Mouse (Mus musculus) embryonic facial prominence, embryonic 14.5 days (tissue): ENCODE measurements around the gene E130309D02Rik. TPM values are rescaled to one million over a fixed set of nuclear protein-coding genes. Genes with fewer than 3 reads are reported as not detected.

Experiments used
- ATAC-seq: fragments of 200-750 bp; cut with Nextera tagmentation; 2 replicates; pipeline ENCODE4 v1.8.0; 2017; ENCODE audit warnings: low read depth, moderate number of reproducible peaks, moderate TSS enrichment
- DNase-seq: peaks from one replicate; pipeline ENCODE4 v3.0.0-alpha.2; 2015; ENCODE audit warnings: low spot score
- H3K27ac ChIP-seq: fragments of 300-500 bp; sonication (generic); replicated peaks from 2 replicates; pipeline ENCODE4 v1.5.1; 2014; ENCODE audit warnings: low read depth, mild to moderate bottlenecking, low read length, moderate library complexity
- H3K27me3 ChIP-seq: fragments of 300-500 bp; sonication (generic); replicated peaks from 2 replicates; pipeline ENCODE4 v1.6.1; 2014; ENCODE audit warnings: low read length; ENCODE audit not compliant: control insufficient read depth, insufficient read depth
- H3K36me3 ChIP-seq: fragments of 300-500 bp; sonication (generic); 2 replicates; pipeline ENCODE4 v1.6.1; 2014; ENCODE audit warnings: low read length, mixed read lengths; ENCODE audit not compliant: control insufficient read depth, insufficient read depth
- H3K4me1 ChIP-seq: fragments of 300-500 bp; sonication (generic); 2 replicates; pipeline ENCODE4 v1.6.1; 2014; ENCODE audit warnings: antibody characterized with exemption, low read length; ENCODE audit not compliant: control insufficient read depth, insufficient read depth
- H3K4me2 ChIP-seq: fragments of 300-500 bp; sonication (generic); 2 replicates; pipeline ENCODE4 v1.6.1; 2014; ENCODE audit warnings: low read depth, mild to moderate bottlenecking, low read length, moderate library complexity, mixed read lengths
- H3K4me3 ChIP-seq: fragments of 300-500 bp; sonication (generic); 2 replicates; pipeline ENCODE4 v1.5.1; 2014; ENCODE audit warnings: low read depth, mild to moderate bottlenecking, low read length
- H3K9ac ChIP-seq: fragments of 300-500 bp; sonication (generic); 2 replicates; pipeline ENCODE4 v1.6.1; 2014; ENCODE audit warnings: low read depth, mild to moderate bottlenecking, low read length, moderate library complexity, mixed read lengths
- H3K9me3 ChIP-seq: fragments of 300-500 bp; sonication (generic); 2 replicates; pipeline ENCODE4 v1.6.1; 2016; ENCODE audit warnings: low read length; ENCODE audit not compliant: control insufficient read depth
- WGBS: fragments of 180-500 bp; shearing (Covaris S2); extraction: QIAGEN DNeasy Blood & Tissue Kit; methylation state at CpG from one replicate; pipeline ENCODE4 v1.1.7; 2014; 5-methylcytosine and 5-hydroxymethylcytosine counted together
- polyA plus RNA-seq: library from polyadenylated mRNA; unstranded; fragments of >200 nt; fragmentation: Nextera tagmentation; extraction: Ambion mirVana; gene quantifications from 2 replicates; pipeline ENCODE4 v1.2.1, GENCODE M21; 2014

E130309D02Rik gene
- polyA plus RNA-seq, 1 experiment from 2014 or later, result 22.6 TPM

DNA sequence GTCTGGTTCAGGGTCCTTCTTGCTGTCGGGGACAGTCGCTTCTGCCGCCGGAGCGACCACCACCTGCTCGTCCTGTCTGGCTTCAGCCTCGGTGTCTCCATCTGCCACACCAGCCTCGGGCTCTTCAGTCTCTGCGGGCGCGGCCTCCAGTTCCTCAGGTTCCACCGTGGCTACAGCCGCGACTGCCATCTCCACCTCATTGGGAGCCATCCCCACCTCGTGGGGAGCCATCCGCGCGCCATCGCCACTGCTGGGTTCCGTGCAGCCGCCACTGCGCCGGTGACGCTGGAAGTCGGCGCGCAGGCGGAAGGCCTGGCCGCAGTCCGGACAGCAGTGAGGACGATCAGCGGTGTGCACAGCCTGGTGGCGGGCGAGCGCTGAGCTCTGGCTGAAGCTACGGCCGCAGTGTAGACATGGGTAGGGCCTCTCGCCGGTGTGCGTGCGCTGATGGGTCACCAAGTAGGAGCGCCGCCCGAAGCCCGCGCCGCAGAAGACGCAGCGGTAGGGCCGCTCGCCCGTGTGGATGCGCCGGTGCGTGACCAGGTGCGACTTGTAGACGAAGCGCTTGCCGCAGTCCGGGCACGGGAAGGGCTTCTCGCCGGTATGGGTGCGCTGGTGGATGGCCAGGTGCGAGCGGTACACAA lies 60.6 kb downstream of the E130309D02Rik start:
- Histone ChIP-seq H3K4me2 (peak overlapping the region; percentile 79; the same call in 1 of the 2 replicates), H3K4me3 (peak overlapping the region; percentile 42), H3K36me3 (peaks cover 75% of the 10 kb centered on the region), H3K9me3 (no peaks in the 10 kb centered on the region), H3K9ac (no peak overlapping the region), H3K27ac (no peak overlapping the region), H3K4me1 (peaks cover 5% of the 10 kb centered on the region; the same call in 1 of the 2 replicates), H3K27me3 (peaks cover 68% of the 10 kb centered on the region)
- DNase-seq (no peak), ATAC-seq (no peak)
- WGBS, result 16% methylated on average over 59 of the region's 66 CpGs

DNA sequence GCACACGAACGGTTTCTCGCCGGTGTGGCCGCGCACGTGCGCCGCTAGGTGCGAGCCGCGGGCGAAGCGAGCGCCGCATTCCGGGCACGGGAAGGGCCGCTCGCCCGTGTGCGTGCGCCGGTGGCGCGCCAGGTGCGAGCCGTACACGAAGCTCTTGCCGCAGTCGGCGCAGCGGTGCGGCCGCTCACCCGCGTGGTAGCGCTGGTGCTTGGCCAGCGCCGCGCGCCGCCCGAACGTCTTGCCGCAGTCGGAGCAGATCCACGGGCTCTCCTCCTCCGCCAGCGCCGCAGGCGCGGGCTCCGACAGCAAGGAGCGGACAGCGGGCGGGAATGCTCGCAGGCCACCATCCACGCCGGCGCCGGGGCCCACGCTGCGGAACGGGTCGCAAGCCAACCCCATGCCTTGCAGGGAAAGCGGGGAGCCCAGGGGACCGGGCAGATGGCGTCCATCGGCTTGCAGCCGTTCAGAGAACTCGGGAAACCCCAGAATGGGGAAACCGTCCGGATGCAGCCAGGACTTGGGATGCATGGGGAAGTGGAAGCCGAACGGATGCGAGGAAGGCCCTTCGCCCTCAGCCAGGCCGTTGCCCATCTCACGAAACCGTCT lies 61.2 kb downstream of the E130309D02Rik start:
- Histone ChIP-seq H3K9ac (peak overlapping the region; percentile 46), H3K4me3 (peak overlapping the region; percentile 42), H3K27ac (no peak overlapping the region), H3K27me3 (peaks cover 68% of the 10 kb centered on the region), H3K4me2 (peak overlapping the region; percentile 79), H3K4me1 (peaks cover 5% of the 10 kb centered on the region; the same call in 1 of the 2 replicates), H3K9me3 (no peaks in the 10 kb centered on the region), H3K36me3 (peaks cover 70% of the 10 kb centered on the region)
- DNase-seq (peak; percentile 13), ATAC-seq (peak; percentile 20; the same call in 1 of the 2 replicates)
- 4% methylated on average over 35 of the region's 81 CpGs for WGBS

DNA sequence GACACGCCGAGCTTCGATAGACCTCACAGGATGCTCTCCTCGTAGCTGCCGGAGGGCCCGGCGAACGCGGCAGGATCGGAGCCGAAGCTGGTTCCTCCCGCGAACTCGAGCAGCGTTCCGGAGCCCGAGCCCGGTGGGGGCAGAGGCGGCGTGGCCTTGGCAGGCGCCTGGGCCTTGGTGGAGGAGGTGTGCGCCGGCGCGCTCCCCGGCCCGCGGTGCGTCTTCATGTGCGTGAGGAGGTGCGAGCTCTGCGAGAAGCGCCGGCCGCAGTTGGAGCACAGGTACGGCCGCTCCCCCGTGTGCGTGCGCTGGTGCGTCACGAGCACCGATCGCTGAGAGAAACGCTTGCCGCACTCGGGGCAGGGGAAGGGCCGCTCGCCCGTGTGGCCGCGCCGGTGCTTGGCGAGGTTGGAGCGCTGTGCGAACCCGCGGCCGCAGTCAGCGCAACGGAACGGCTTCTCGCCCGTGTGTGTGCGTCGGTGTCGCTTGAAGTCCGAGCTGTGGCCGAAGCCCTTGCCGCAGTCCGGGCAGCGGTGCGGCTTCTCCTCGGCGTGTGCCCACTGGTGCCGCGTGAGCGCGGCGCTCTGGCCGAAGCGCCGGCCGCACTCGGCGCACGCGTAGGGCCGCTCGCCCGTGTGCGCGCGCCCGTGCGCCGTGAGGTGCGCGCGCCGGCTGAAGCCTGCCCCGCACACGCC lies 61.8 kb downstream of the E130309D02Rik start:
- peak; percentile 53 for ATAC-seq
- H3K27ac ChIP-seq, result no peak overlapping the region
- H3K36me3 ChIP-seq, result peaks cover 75% of the 10 kb centered on the region
- H3K4me2 ChIP-seq, result peak overlapping the region; percentile 79
- peak overlapping the region; percentile 46 for H3K9ac ChIP-seq
- peak overlapping the region; percentile 42 for H3K4me3 ChIP-seq
- no peaks in the 10 kb centered on the region for H3K9me3 ChIP-seq
- peaks cover 5% of the 10 kb centered on the region; the same call in 1 of the 2 replicates for H3K4me1 ChIP-seq
- 2% methylated on average over 55 of the region's 103 CpGs for WGBS
- H3K27me3 ChIP-seq, result peaks cover 68% of the 10 kb centered on the region
- DNase-seq, result peak; percentile 15

DNA sequence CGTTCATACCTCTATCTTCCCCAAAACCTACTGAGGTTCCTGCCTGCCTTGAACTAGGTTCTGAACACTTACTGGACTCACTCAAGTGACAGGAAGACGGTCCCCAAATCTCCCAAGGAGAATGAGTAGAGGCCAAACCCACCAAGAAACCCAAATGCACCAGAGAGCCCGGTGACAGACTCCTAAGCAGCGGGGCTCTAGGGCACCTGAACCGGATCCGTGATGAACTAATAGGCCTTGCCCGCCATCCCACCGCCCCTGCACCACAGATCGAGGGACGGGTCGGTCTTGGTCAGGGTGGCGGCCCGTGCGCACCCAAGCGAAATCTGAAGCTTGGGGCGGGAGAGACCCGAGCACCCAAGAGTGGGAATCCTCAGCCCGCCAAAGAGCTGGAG lies 62.4 kb downstream of the E130309D02Rik start:
- ATAC-seq, result no peak
- Histone ChIP-seq H3K36me3 (peaks cover 79% of the 10 kb centered on the region), H3K4me1 (peaks cover 5% of the 10 kb centered on the region; the same call in 1 of the 2 replicates), H3K4me2 (peak overlapping the region; percentile 79), H3K27ac (no peak overlapping the region), H3K9me3 (no peaks in the 10 kb centered on the region), H3K4me3 (peak overlapping the region; percentile 42), H3K9ac (no peak overlapping the region; the same call in 1 of the 2 replicates), H3K27me3 (peaks cover 64% of the 10 kb centered on the region)
- no peak for DNase-seq
- 34% methylated on average over 18 of the region's 18 CpGs for WGBS

DNA sequence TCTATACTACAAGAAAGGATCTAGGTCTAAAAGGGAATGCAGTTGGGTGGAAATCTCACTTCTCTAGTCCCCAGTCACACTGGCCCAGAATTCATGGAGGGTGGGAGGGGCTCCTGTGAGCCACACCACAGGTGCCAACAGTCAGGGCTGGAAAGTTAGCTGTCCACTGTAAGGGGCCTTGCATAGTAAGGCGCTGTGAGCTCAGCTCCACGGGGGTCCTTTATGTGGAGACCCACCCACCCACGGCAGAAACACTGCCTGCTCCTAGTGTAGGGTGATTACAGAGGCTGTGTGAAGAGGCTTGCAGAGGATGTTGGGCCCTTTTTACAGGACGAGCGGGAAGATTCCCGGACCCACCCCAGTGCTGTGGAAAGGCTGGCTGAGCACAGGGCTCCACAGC lies 63.1 kb downstream of the E130309D02Rik start:
- Histone ChIP-seq H3K36me3 (peaks cover 79% of the 10 kb centered on the region), H3K9me3 (no peaks in the 10 kb centered on the region), H3K9ac (no peak overlapping the region), H3K4me2 (no peak overlapping the region), H3K27me3 (peaks cover 57% of the 10 kb centered on the region), H3K4me1 (peaks cover 5% of the 10 kb centered on the region; the same call in 1 of the 2 replicates), H3K4me3 (no peak overlapping the region), H3K27ac (no peak overlapping the region)
- DNase-seq (no peak), ATAC-seq (no peak)
- WGBS, result 62% methylated on average over 6 of the region's 6 CpGs

Other genes with a start within 250 kb of the E130309D02Rik start
- 33.1 and 34.0 TPM in 2 replicates for gene Rnf216, start 202.4 kb downstream of the E130309D02Rik start, polyA plus RNA-seq
- gene Olfr718-ps1, start 167.8 kb downstream of the E130309D02Rik start, polyA plus RNA-seq, result 0.07 TPM in 1 of 2 replicates, not detected in the other
- 7.6 and 8.2 TPM in 2 replicates for gene Rbak, start 134.6 kb downstream of the E130309D02Rik start, polyA plus RNA-seq
- not detected in 2 replicates for gene Spdye4b, start 134.3 kb downstream of the E130309D02Rik start, polyA plus RNA-seq
- not detected in 2 replicates for gene Spdye4a, start 88.5 kb downstream of the E130309D02Rik start, polyA plus RNA-seq
- 16.1 and 16.6 TPM in 2 replicates for gene Zfp12, start 80.2 kb downstream of the E130309D02Rik start, polyA plus RNA-seq
- 1.4 and 2.1 TPM in 2 replicates for gene Zfp316, start 45.3 kb downstream of the E130309D02Rik start, polyA plus RNA-seq
- gene Zfp853, start 21.7 kb downstream of the E130309D02Rik start, polyA plus RNA-seq, result 0.17 and 0.46 TPM in 2 replicates
- 68.3 and 74.7 TPM in 2 replicates for gene Zdhhc4, start 13.9 kb upstream of the E130309D02Rik start, polyA plus RNA-seq
- gene Grid2ip, start 42.0 kb upstream of the E130309D02Rik start, polyA plus RNA-seq, result 0.51 and 0.87 TPM in 2 replicates
- gene Kdelr2, start 88.5 kb upstream of the E130309D02Rik start, polyA plus RNA-seq, result 477 and 497 TPM in 2 replicates
- gene Daglb, start 149.2 kb upstream of the E130309D02Rik start, polyA plus RNA-seq, result 7.6 and 8.5 TPM in 2 replicates
- 527 and 534 TPM in 2 replicates for gene Rac1, start 212.7 kb upstream of the E130309D02Rik start, polyA plus RNA-seq